Mouse (Mus musculus) neural tube, embryonic 13.5 days (tissue): Measurements from ENCODE around the gene Gm13272. TPM values are rescaled to one million over a fixed set of nuclear protein-coding genes. Genes with fewer than 3 reads are reported as not detected.
A peak's percentile ranks its signal among the peaks of the same experiment; 100 is the strongest.
"Not testable (repeated sequence)": the region's sequence is repeated elsewhere in the genome, so short reads cannot be mapped to it uniquely, and the experiment has no call there.

Experiments used
- ATAC-seq: fragments of 200-750 bp; cut with Nextera tagmentation; 2 replicates; pipeline ENCODE4 v1.8.0; 2017; ENCODE audit warnings: low read depth, mild to moderate bottlenecking, moderate TSS enrichment, moderate library complexity
- H3K27ac ChIP-seq: fragments of 300-500 bp; sonication (generic); replicated peaks from 2 replicates; pipeline ENCODE4 v1.5.1; 2015; ENCODE audit warnings: moderate library complexity, mild to moderate bottlenecking, inconsistent platforms
- H3K27me3 ChIP-seq: fragments of 300-500 bp; sonication (generic); 2 replicates; pipeline ENCODE4 v1.6.1; 2015; ENCODE audit warnings: mild to moderate bottlenecking, inconsistent platforms
- H3K36me3 ChIP-seq: fragments of 300-500 bp; sonication (generic); 2 replicates; pipeline ENCODE4 v1.6.1; 2015; ENCODE audit warnings: mild to moderate bottlenecking, inconsistent platforms
- H3K4me1 ChIP-seq: fragments of 300-500 bp; sonication (generic); replicated peaks from 2 replicates; pipeline ENCODE4 v1.6.1; 2015; ENCODE audit warnings: inconsistent platforms
- H3K4me2 ChIP-seq: fragments of 300-500 bp; sonication (generic); 2 replicates; pipeline ENCODE4 v1.6.1; 2015; ENCODE audit warnings: inconsistent platforms, mild to moderate bottlenecking, moderate library complexity
- H3K4me3 ChIP-seq: fragments of 300-500 bp; sonication (generic); 2 replicates; pipeline ENCODE4 v1.5.1; 2015; ENCODE audit warnings: mild to moderate bottlenecking, inconsistent platforms
- H3K9ac ChIP-seq: fragments of 300-500 bp; sonication (generic); 2 replicates; pipeline ENCODE4 v1.6.1; 2015; ENCODE audit warnings: moderate library complexity, mild to moderate bottlenecking, inconsistent platforms
- H3K9me3 ChIP-seq: fragments of 300-500 bp; sonication (generic); 2 replicates; pipeline ENCODE4 v1.6.1; 2016; ENCODE audit warnings: inconsistent platforms
- WGBS: fragments of 180-500 bp; shearing (Covaris S2); methylation state at CpG from one replicate; pipeline ENCODE4 v1.1.7; 2015; 5-methylcytosine and 5-hydroxymethylcytosine counted together
- polyA plus RNA-seq: library from polyadenylated mRNA; unstranded; fragments of >200 nt; fragmentation: Nextera tagmentation; extraction: Ambion mirVana; gene quantifications from 2 replicates; pipeline ENCODE4 v1.2.1, GENCODE M21; 2015

The Gm13272 gene
- polyA plus RNA-seq, 1 experiment from 2014 or later, result not detected

DNA sequence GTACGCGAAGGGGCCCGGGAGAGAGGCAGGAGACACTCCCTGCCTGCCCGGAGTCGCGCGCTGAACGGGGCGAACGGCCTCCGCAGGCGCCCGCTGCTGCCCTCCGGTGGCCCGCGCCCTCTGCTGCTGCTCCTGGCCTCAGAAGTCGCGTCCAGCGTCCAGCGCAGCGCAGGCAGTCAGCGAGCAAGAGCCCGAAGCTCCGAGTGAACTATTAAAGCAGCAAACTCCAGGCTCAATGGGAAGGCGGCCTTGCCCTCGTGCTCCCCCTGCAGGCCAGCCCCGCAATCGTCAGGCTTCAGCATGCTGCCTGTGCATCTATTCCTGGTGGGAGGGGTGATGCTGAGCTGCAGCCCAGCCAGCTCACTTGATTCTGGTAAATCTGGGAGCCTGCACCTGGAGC is 11.6 kb downstream of the Gm13272 start, which contains the start of gene Gm13278:
Gene Gm13278, plus strand, starts transcription at position 301 of the 400 bp plus-strand sequence.
- not testable (repeated sequence) for H3K4me2 ChIP-seq, H3K9ac ChIP-seq, H3K4me3 ChIP-seq, H3K9me3 ChIP-seq, H3K27me3 ChIP-seq, ATAC-seq, H3K36me3 ChIP-seq, H3K4me1 ChIP-seq, H3K27ac ChIP-seq
- WGBS, result no CpG with 5 or more reads among the region's 28 CpGs

DNA sequence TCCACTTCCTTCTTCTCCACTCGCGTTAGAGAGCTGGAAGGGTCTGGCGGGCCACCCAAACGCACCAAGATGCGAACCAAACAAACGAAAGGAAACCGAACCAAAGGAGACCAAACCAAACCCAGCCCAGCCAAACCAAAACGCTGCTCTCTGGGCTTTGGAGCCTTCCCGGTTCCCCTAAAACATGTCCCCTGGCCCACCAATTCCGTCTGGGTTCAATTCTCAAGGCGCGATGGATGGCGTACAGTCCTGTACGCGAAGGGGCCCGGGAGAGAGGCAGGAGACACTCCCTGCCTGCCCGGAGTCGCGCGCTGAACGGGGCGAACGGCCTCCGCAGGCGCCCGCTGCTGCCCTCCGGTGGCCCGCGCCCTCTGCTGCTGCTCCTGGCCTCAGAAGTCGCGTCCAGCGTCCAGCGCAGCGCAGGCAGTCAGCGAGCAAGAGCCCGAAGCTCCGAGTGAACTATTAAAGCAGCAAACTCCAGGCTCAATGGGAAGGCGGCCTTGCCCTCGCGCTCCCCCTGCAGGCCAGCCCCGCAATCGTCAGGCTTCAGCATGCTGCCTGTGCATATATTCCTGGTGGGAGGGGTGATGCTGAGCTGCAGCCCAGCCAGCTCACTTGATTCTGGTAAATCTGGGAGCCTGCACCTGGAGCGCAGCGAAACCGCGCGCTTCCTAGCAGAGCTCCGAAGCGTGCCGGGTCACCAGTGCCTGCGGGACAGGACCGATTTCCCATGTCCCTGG is 14.5 kb downstream of the Gm13272 start, which contains the start of gene Gm13275:
Gene Gm13275, plus strand, starts transcription at position 552 of the 740 bp plus-strand sequence.
- H3K36me3 ChIP-seq, H3K9me3 ChIP-seq, H3K4me1 ChIP-seq, H3K27me3 ChIP-seq, H3K9ac ChIP-seq, H3K4me3 ChIP-seq, ATAC-seq, H3K4me2 ChIP-seq, H3K27ac ChIP-seq: not testable (repeated sequence)
- WGBS, result 2% methylated on average over 12 of the region's 52 CpGs

DNA sequence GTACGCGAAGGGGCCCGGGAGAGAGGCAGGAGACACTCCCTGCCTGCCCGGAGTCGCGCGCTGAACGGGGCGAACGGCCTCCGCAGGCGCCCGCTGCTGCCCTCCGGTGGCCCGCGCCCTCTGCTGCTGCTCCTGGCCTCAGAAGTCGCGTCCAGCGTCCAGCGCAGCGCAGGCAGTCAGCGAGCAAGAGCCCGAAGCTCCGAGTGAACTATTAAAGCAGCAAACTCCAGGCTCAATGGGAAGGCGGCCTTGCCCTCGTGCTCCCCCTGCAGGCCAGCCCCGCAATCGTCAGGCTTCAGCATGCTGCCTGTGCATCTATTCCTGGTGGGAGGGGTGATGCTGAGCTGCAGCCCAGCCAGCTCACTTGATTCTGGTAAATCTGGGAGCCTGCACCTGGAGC is 17.4 kb downstream of the Gm13272 start, which contains the start of gene Gm13279:
Gene Gm13279, plus strand, starts transcription at position 301 of the 400 bp plus-strand sequence.
- not testable (repeated sequence) for H3K36me3 ChIP-seq, H3K4me1 ChIP-seq, H3K27ac ChIP-seq, H3K9me3 ChIP-seq, H3K9ac ChIP-seq, H3K4me3 ChIP-seq, ATAC-seq, H3K4me2 ChIP-seq, H3K27me3 ChIP-seq
- WGBS, result no CpG with 5 or more reads among the region's 28 CpGs

DNA sequence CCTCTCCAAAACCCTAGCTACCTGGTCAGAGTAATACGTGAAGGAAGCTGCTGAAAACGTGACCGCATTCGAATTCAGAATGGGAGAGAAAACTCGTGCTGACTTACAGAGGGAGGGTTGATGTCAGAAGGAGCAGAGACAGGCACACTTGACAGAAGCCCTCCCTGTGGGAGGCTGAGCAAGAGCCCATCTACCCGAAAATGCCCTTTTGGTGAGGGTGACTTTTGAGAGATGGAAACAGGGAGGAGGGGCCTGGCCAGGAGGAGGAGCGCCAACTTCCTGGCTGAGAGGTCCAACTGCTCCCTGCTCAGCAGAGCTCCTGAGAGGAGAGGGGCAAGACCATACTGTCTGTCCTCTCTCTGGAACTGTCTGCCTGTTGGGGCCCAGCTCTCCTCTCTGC is 19.7 kb downstream of the Gm13272 start, which contains the start of gene Gm13285:
Gene Gm13285, plus strand, starts transcription at position 301 of the 400 bp plus-strand sequence.
- ATAC-seq, result not testable (repeated sequence)
- WGBS, result 19% methylated on average over 5 of the region's 7 CpGs

DNA sequence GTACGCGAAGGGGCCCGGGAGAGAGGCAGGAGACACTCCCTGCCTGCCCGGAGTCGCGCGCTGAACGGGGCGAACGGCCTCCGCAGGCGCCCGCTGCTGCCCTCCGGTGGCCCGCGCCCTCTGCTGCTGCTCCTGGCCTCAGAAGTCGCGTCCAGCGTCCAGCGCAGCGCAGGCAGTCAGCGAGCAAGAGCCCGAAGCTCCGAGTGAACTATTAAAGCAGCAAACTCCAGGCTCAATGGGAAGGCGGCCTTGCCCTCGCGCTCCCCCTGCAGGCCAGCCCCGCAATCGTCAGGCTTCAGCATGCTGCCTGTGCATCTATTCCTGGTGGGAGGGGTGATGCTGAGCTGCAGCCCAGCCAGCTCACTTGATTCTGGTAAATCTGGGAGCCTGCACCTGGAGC is 23.3 kb downstream of the Gm13272 start, which contains the start of gene Gm13287:
Gene Gm13287, plus strand, starts transcription at position 301 of the 400 bp plus-strand sequence.
- not testable (repeated sequence) for H3K9me3 ChIP-seq, H3K36me3 ChIP-seq, ATAC-seq, H3K27ac ChIP-seq, H3K4me1 ChIP-seq, H3K4me3 ChIP-seq, H3K9ac ChIP-seq, H3K4me2 ChIP-seq, H3K27me3 ChIP-seq
- WGBS, result no CpG with 5 or more reads among the region's 29 CpGs

More for the DNA sequence above, 19.7 kb downstream of the Gm13272 start, which contains the start of gene Gm13285:
- not testable (repeated sequence) for H3K9ac ChIP-seq, H3K4me2 ChIP-seq, H3K27me3 ChIP-seq, H3K36me3 ChIP-seq, H3K9me3 ChIP-seq, H3K4me3 ChIP-seq, H3K4me1 ChIP-seq, H3K27ac ChIP-seq

DNA sequence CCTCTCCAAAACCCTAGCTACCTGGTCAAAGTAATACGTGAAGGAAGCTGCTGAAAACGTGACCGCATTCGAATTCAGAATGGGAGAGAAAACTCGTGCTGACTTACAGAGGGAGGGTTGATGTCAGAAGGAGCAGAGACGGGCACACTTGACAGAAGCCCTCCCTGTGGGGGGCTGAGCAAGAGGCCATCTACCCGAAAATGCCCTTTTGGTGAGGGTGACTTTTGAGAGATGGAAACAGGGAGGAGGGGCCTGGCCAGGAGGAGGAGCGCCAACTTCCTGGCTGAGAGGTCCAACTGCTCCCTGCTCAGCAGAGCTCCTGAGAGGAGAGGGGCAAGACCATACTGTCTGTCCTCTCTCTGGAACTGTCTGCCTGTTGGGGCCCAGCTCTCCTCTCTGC is 25.6 kb downstream of the Gm13272 start, which contains the start of gene Gm13288:
Gene Gm13288, plus strand, starts transcription at position 301 of the 400 bp plus-strand sequence.
- not testable (repeated sequence) for H3K36me3 ChIP-seq, H3K27ac ChIP-seq, H3K4me1 ChIP-seq, ATAC-seq, H3K9me3 ChIP-seq, H3K9ac ChIP-seq
- H3K4me3 ChIP-seq, result peak within 1 kb of the TSS; percentile 22; the same call in 1 of the 2 replicates
- H3K27me3 ChIP-seq, result peaks cover 13% of the 10 kb centered on the region
- peak within 1 kb of the TSS; percentile 45 for H3K4me2 ChIP-seq
- no CpG with 5 or more reads among the region's 8 CpGs for WGBS

- H3K27ac ChIP-seq, ATAC-seq, H3K4me1 ChIP-seq, H3K9ac ChIP-seq, H3K36me3 ChIP-seq, H3K9me3 ChIP-seq: not testable (repeated sequence)
- Histone ChIP-seq H3K4me2 (peak overlapping the region; percentile 45), H3K27me3 (peaks cover 13% of the 10 kb centered on the region), H3K4me3 (peak overlapping the region; percentile 22; the same call in 1 of the 2 replicates)
- WGBS, result 0% methylated on average over 13 of the region's 34 CpGs
Measured at GRCm38 (mm10) chr4:88805761-88806160, 26.1 kb downstream of the Gm13272 start.

DNA sequence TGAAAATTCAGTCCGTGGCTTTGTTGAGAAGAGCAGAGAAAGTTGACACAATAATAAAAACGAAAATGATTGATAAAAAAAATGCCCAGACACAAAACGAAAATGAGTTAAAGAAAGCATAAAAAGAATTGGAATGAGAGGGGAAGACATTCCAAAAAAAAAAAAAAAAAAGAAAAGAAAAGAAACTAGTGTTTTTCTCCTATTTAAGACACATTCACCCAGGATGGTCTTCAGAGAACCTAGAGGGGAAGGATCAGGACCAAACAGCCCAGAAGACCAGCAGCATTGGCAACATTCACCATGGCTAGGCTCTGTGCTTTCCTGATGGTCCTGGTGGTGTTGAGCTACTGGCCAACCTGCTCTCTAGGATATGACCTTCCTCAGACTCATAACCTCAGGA is 36.3 kb downstream of the Gm13272 start, which contains the start of gene Ifna7:
Gene Ifna7, plus strand, starts transcription at position 301 of the 400 bp plus-strand sequence.
- no peaks in the 10 kb centered on the region for H3K4me1 ChIP-seq
- no peak within 1 kb of the TSS for H3K4me2 ChIP-seq
- H3K27me3 ChIP-seq, result no peaks in the 10 kb centered on the region
- no peaks in the 10 kb centered on the region for H3K9me3 ChIP-seq
- WGBS, result 63% methylated on average over 3 of the region's 3 CpGs
- H3K27ac ChIP-seq, result no peak within 1 kb of the TSS
- no peaks in the 10 kb centered on the region for H3K36me3 ChIP-seq
- no peak within 1 kb of the TSS for H3K9ac ChIP-seq
- H3K4me3 ChIP-seq, result no peak within 1 kb of the TSS
- ATAC-seq, result no peak

- no peaks in the 10 kb centered on the region for H3K36me3 ChIP-seq
- no peak within 1 kb of the TSS for H3K9ac ChIP-seq
- no peaks in the 10 kb centered on the region for H3K4me1 ChIP-seq
- H3K9me3 ChIP-seq, result no peaks in the 10 kb centered on the region
- no peaks in the 10 kb centered on the region for H3K27me3 ChIP-seq
- no peak within 1 kb of the TSS for H3K27ac ChIP-seq
- WGBS, result 81% methylated on average over 1 of the region's 1 CpGs
- no peak within 1 kb of the TSS for H3K4me3 ChIP-seq
- no peak within 1 kb of the TSS for H3K4me2 ChIP-seq
- ATAC-seq, result no peak
Measured at GRCm38 (mm10) chr4:88819659-88820058, 40.0 kb downstream of the Gm13272 start, which contains the start of gene Ifna11. Gene Ifna11, plus strand, starts transcription at chr4:88819959.

GRCm38 (mm10) chr4:88822995-88823394 is 43.3 kb downstream of the Gm13272 start:
- no peaks in the 10 kb centered on the region for H3K4me1 ChIP-seq
- H3K9ac ChIP-seq, result no peak overlapping the region
- no peak overlapping the region for H3K27ac ChIP-seq
- H3K4me2 ChIP-seq, result no peak overlapping the region
- no peaks in the 10 kb centered on the region for H3K36me3 ChIP-seq
- H3K4me3 ChIP-seq, result no peak overlapping the region
- H3K27me3 ChIP-seq, result no peaks in the 10 kb centered on the region
- 26% methylated on average over 4 of the region's 4 CpGs for WGBS
- H3K9me3 ChIP-seq, result no peaks in the 10 kb centered on the region
- no peak for ATAC-seq

GRCm38 (mm10) chr4:88827116-88827515 is 47.5 kb downstream of the Gm13272 start, which contains the start of gene Ifna6:
Gene Ifna6, plus strand, starts transcription at chr4:88827416.
- H3K27ac ChIP-seq, ATAC-seq, H3K4me2 ChIP-seq, H3K9me3 ChIP-seq, H3K36me3 ChIP-seq, H3K4me3 ChIP-seq, H3K9ac ChIP-seq, H3K4me1 ChIP-seq, H3K27me3 ChIP-seq: not testable (repeated sequence)
